Mouse (Mus musculus) spleen, adult 2 months (tissue): Measurements from ENCODE around the gene Prokr1.

Source experiments
- CTCF ChIP-seq: fragments of 200-500 bp; IDR thresholded peaks from 2 replicates; pipeline ENCODE4 v1.5.1; 2011; ENCODE audit warnings: mild to moderate bottlenecking, inconsistent platforms; ENCODE audit not compliant: insufficient read depth, insufficient read length, insufficient replicate concordance; ENCODE audit errors: extremely low read depth
- POLR2A ChIP-seq: fragments of 200-500 bp; IDR thresholded peaks from 2 replicates; pipeline ENCODE4 v1.6.1; 2011; ENCODE audit warnings: low read depth, low read length, inconsistent platforms

- TF ChIP-seq CTCF (no peak), POLR2A (no peak)
Measured at GRCm38 (mm10) chr6:87583183-87583611, 7.3 kb downstream of the Prokr1 start.
